Mouse (Mus musculus): ENCODE measurements around the gene Mum1. TPM values are rescaled to one million over a fixed set of nuclear protein-coding genes. Genes with fewer than 3 reads are reported as not detected.
A peak's percentile ranks its signal among the peaks of the same experiment; 100 is the strongest.

Mum1 gene
- polyA plus RNA-seq, 1 experiment from 2014 or later: 93.4 TPM

- Histone ChIP-seq H3K36me3 (peaks cover 24% of the 10 kb centered on the region), H3K9ac (peak overlapping the region; percentile 67; the same call in 1 of the 2 replicates), H3K27ac (peak overlapping the region; percentile 97), H3K27me3 (no peaks in the 10 kb centered on the region), H3K9me3 (no peaks in the 10 kb centered on the region), H3K4me1 (peaks cover 36% of the 10 kb centered on the region), H3K4me3 (peak overlapping the region; percentile 57), H3K4me2 (replicated peaks) (peak overlapping the region; percentile 89)
- ATAC-seq (ENCODE audit: insufficient number of reproducible peaks, insufficient read depth, low FRiP score, low TSS enrichment): peak; percentile 50
- 1% methylated on average over 14 of the region's 14 CpGs for WGBS
These were observed 35.3 kb downstream of the Mum1 start for GRCm38 (mm10) chr10:80261585-80261968.

- peak overlapping the region; percentile 57; the same call in 1 of the 2 replicates for H3K4me3 ChIP-seq
- H3K9me3 ChIP-seq: no peaks in the 10 kb centered on the region
- H3K4me1 ChIP-seq: peaks cover 42% of the 10 kb centered on the region
- peak overlapping the region; percentile 89 for H3K4me2 ChIP-seq (replicated peaks)
- H3K9ac ChIP-seq: no peak overlapping the region
- WGBS: 72% methylated on average over 12 of the region's 12 CpGs
- ATAC-seq (ENCODE audit: insufficient number of reproducible peaks, insufficient read depth, low FRiP score, low TSS enrichment): no peak
- H3K27ac ChIP-seq: peak overlapping the region; percentile 97; the same call in 1 of the 2 replicates
- no peaks in the 10 kb centered on the region for H3K27me3 ChIP-seq
- H3K36me3 ChIP-seq: peaks cover 19% of the 10 kb centered on the region
These were observed 35.9 kb downstream of the Mum1 start for GRCm38 (mm10) chr10:80262169-80262568.

GRCm38 (mm10) chr10:80262776-80263365 is 36.6 kb downstream of the Mum1 start:
- peaks cover 19% of the 10 kb centered on the region for H3K36me3 ChIP-seq
- WGBS: 91% methylated on average over 10 of the region's 10 CpGs
- no peak overlapping the region for H3K9ac ChIP-seq
- peaks cover 49% of the 10 kb centered on the region for H3K4me1 ChIP-seq
- H3K27me3 ChIP-seq: no peaks in the 10 kb centered on the region
- no peaks in the 10 kb centered on the region for H3K9me3 ChIP-seq
- H3K27ac ChIP-seq: no peak overlapping the region
- no peak for ATAC-seq (ENCODE audit: insufficient number of reproducible peaks, insufficient read depth, low FRiP score, low TSS enrichment)
- no peak overlapping the region for H3K4me2 ChIP-seq (replicated peaks)
- H3K4me3 ChIP-seq: no peak overlapping the region

- Histone ChIP-seq H3K27me3 (no peaks in the 10 kb centered on the region), H3K27ac (peak overlapping the region; percentile 76), H3K9me3 (no peaks in the 10 kb centered on the region), H3K4me2 (replicated peaks) (peak overlapping the region; percentile 76), H3K4me1 (peaks cover 52% of the 10 kb centered on the region), H3K9ac (peak overlapping the region; percentile 97), H3K36me3 (peaks cover 17% of the 10 kb centered on the region), H3K4me3 (peak overlapping the region; percentile 92)
- 0 out of 2 replicates have a peak, but pooled peaks have one; percentile 11 for ATAC-seq (ENCODE audit: insufficient number of reproducible peaks, insufficient read depth, low FRiP score, low TSS enrichment)
- 2% methylated on average over 76 of the region's 81 CpGs for WGBS
These were observed 38.3 kb downstream of the Mum1 start for GRCm38 (mm10) chr10:80264341-80265148.

- Histone ChIP-seq H3K4me1 (peaks cover 50% of the 10 kb centered on the region), H3K27me3 (no peaks in the 10 kb centered on the region), H3K36me3 (peaks cover 22% of the 10 kb centered on the region), H3K9me3 (no peaks in the 10 kb centered on the region), H3K4me2 (replicated peaks) (peak overlapping the region; percentile 76), H3K9ac (peak overlapping the region; percentile 97), H3K27ac (peak overlapping the region; percentile 76), H3K4me3 (peak overlapping the region; percentile 92)
- under 1% methylated on average over 18 of the region's 18 CpGs for WGBS
- ATAC-seq (ENCODE audit: insufficient number of reproducible peaks, insufficient read depth, low FRiP score, low TSS enrichment): no peak
These were observed 38.9 kb downstream of the Mum1 start for GRCm38 (mm10) chr10:80265149-80265486.

- Histone ChIP-seq H3K4me2 (replicated peaks) (no peak overlapping the region), H3K36me3 (peaks cover 55% of the 10 kb centered on the region), H3K9ac (no peak overlapping the region), H3K4me1 (peaks cover 42% of the 10 kb centered on the region), H3K27me3 (no peaks in the 10 kb centered on the region), H3K27ac (no peak overlapping the region), H3K9me3 (no peaks in the 10 kb centered on the region), H3K4me3 (no peak overlapping the region)
- 100% methylated on average over 2 of the region's 2 CpGs for WGBS
- no peak for ATAC-seq (ENCODE audit: insufficient number of reproducible peaks, insufficient read depth, low FRiP score, low TSS enrichment)
These were observed 43.9 kb downstream of the Mum1 start for GRCm38 (mm10) chr10:80270099-80270498.

- no peaks in the 10 kb centered on the region for H3K9me3 ChIP-seq
- H3K4me3 ChIP-seq: no peak overlapping the region
- H3K9ac ChIP-seq: 0 out of 2 replicates have a peak overlapping the region, but pooled peaks have one; percentile 4
- peaks cover 61% of the 10 kb centered on the region for H3K36me3 ChIP-seq
- 80% methylated on average over 6 of the region's 6 CpGs for whole genome bisulfite sequencing
- no peak overlapping the region for H3K27ac ChIP-seq
- no peaks in the 10 kb centered on the region for H3K27me3 ChIP-seq
- ATAC-seq (ENCODE audit: insufficient number of reproducible peaks, insufficient read depth, low FRiP score, low TSS enrichment): no peak
- peaks cover 39% of the 10 kb centered on the region for H3K4me1 ChIP-seq
- no peak overlapping the region for H3K4me2 ChIP-seq (replicated peaks)
These were observed 44.5 kb downstream of the Mum1 start for GRCm38 (mm10) chr10:80270734-80271181.

GRCm38 (mm10) chr10:80271186-80271843 is 45.1 kb downstream of the Mum1 start:
- no peak overlapping the region for H3K4me3 ChIP-seq
- H3K4me1 ChIP-seq: peaks cover 34% of the 10 kb centered on the region
- no peak overlapping the region for H3K27ac ChIP-seq
- no peak for ATAC-seq (ENCODE audit: insufficient number of reproducible peaks, insufficient read depth, low FRiP score, low TSS enrichment)
- 84% methylated on average over 5 of the region's 5 CpGs for WGBS
- H3K36me3 ChIP-seq: peaks cover 67% of the 10 kb centered on the region
- H3K9ac ChIP-seq: 0 out of 2 replicates have a peak overlapping the region, but pooled peaks have one; percentile 4
- no peaks in the 10 kb centered on the region for H3K27me3 ChIP-seq
- H3K9me3 ChIP-seq: no peaks in the 10 kb centered on the region
- no peak overlapping the region for H3K4me2 ChIP-seq (replicated peaks)

- H3K27ac ChIP-seq: no peak overlapping the region
- H3K4me3 ChIP-seq: no peak overlapping the region
- H3K9me3 ChIP-seq: no peaks in the 10 kb centered on the region
- no peak for ATAC-seq (ENCODE audit: insufficient number of reproducible peaks, insufficient read depth, low FRiP score, low TSS enrichment)
- peaks cover 27% of the 10 kb centered on the region for H3K4me1 ChIP-seq
- no peak overlapping the region for H3K4me2 ChIP-seq (replicated peaks)
- no peak overlapping the region for H3K9ac ChIP-seq
- H3K36me3 ChIP-seq: peaks cover 71% of the 10 kb centered on the region
- no peaks in the 10 kb centered on the region for H3K27me3 ChIP-seq
- 91% methylated on average over 8 of the region's 8 CpGs for WGBS
These were observed 45.8 kb downstream of the Mum1 start for GRCm38 (mm10) chr10:80271870-80272585.

GRCm38 (mm10) chr10:80273847-80274246 is 47.6 kb downstream of the Mum1 start:
- 87% methylated on average over 3 of the region's 3 CpGs for WGBS
- Histone ChIP-seq H3K4me3 (no peak overlapping the region), H3K9me3 (no peaks in the 10 kb centered on the region), H3K27me3 (no peaks in the 10 kb centered on the region), H3K36me3 (peaks cover 78% of the 10 kb centered on the region), H3K4me2 (replicated peaks) (no peak overlapping the region), H3K9ac (no peak overlapping the region), H3K4me1 (peaks cover 12% of the 10 kb centered on the region), H3K27ac (no peak overlapping the region)
- no peak for ATAC-seq (ENCODE audit: insufficient number of reproducible peaks, insufficient read depth, low FRiP score, low TSS enrichment)

- Histone ChIP-seq H3K9me3 (no peaks in the 10 kb centered on the region), H3K36me3 (peaks cover 84% of the 10 kb centered on the region), H3K4me3 (no peak overlapping the region), H3K4me2 (replicated peaks) (no peak overlapping the region), H3K27ac (no peak overlapping the region), H3K9ac (no peak overlapping the region), H3K27me3 (no peaks in the 10 kb centered on the region), H3K4me1 (0 out of 2 replicates have a peak, but pooled peaks cover 2% of the 10 kb centered on the region)
- WGBS: 89% methylated on average over 5 of the region's 5 CpGs
- no peak for ATAC-seq (ENCODE audit: insufficient number of reproducible peaks, insufficient read depth, low FRiP score, low TSS enrichment)
These were observed 50.0 kb downstream of the Mum1 start for GRCm38 (mm10) chr10:80276238-80276637.

Data from embryonic facial prominence, embryonic 12.5 days (tissue).